Mouse (Mus musculus): ENCODE data around the gene Slc6a19. TPM values are rescaled to one million over a fixed set of nuclear protein-coding genes. Genes with fewer than 3 reads are reported as not detected.

The Slc6a19 gene
- polyA plus RNA-seq, 1 experiment, result 934 TPM

DNA sequence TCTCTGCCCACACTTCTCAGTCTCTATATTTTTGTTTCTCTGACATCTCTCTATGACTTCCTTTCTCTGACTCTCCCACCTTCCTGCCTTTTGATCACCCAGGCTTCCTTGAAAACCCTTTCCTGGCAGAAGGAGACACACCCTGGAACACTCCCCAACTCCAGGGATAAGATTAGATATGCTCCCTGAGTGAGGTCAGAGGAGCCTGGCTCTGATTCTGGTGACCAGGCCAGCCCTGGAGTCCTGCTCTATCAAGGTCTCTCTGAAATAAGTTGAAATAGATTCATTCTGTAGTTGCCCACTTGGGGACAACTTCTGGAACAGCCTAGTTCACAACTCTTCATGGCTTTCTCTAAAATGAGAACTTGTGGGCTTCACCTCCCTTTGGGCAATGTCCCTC, 24.0 kb upstream of the Slc6a19 start:
- H3K27ac ChIP-seq (ENCODE audit: insufficient read depth, low read depth, low read length), result peak overlapping the region; percentile 87
- TF ChIP-seq POLR2A (IDR thresholded peaks at IDR 0.05; ENCODE audit: low read depth, low read length) (no peak), CTCF (IDR thresholded peaks at IDR 0.05; ENCODE audit: extremely low read depth, insufficient read length, insufficient replicate concordance, low read depth, low read length) (no peak)
- no peak overlapping the region for H3K4me3 ChIP-seq (ENCODE audit: low read depth, low read length)
- no peaks in the 10 kb centered on the region for H3K27me3 ChIP-seq (ENCODE audit: control insufficient read depth, insufficient read depth, low read length)
- peaks cover 31% of the 10 kb centered on the region; the same call in 1 of the 2 replicates for H3K4me1 ChIP-seq (ENCODE audit: control insufficient read depth, insufficient read depth, insufficient read length, low read length)
- H3K36me3 ChIP-seq (ENCODE audit: control insufficient read depth, insufficient read depth, low read length), result no peaks in the 10 kb centered on the region

DNA sequence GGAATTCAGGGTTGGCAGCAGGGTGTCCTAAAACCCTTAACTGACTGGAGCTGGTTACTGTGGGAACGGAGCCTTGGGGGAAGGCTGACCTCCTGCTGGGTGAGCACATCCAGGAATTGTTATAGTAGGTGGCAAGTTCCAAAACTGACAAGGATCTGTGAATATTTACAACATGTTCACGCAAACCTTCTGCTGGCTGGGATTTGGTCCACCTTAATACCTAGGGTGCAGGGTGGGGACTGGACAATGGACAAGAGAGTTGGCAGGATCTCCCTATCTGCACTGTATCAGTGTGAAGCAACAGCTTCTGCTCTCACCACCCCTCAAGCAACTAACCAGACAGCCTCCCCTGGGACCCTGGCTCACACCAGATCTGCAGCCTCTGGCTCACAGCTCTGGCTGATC, 23.0 kb upstream of the Slc6a19 start:
- H3K4me1 ChIP-seq (ENCODE audit: control insufficient read depth, insufficient read depth, insufficient read length, low read length), result peaks cover 30% of the 10 kb centered on the region; the same call in 1 of the 2 replicates
- H3K36me3 ChIP-seq (ENCODE audit: control insufficient read depth, insufficient read depth, low read length), result no peaks in the 10 kb centered on the region
- TF ChIP-seq CTCF (IDR thresholded peaks at IDR 0.05; ENCODE audit: extremely low read depth, insufficient read length, insufficient replicate concordance, low read depth, low read length) (no peak), POLR2A (IDR thresholded peaks at IDR 0.05; ENCODE audit: low read depth, low read length) (no peak)
- H3K27ac ChIP-seq (ENCODE audit: insufficient read depth, low read depth, low read length), result 0 out of 2 replicates have a peak overlapping the region, but pooled peaks have one; percentile 87
- no peaks in the 10 kb centered on the region for H3K27me3 ChIP-seq (ENCODE audit: control insufficient read depth, insufficient read depth, low read length)
- WGBS, result 66% methylated on average over 2 of the region's 2 CpGs
- no peak overlapping the region for H3K4me3 ChIP-seq (ENCODE audit: low read depth, low read length)

DNA sequence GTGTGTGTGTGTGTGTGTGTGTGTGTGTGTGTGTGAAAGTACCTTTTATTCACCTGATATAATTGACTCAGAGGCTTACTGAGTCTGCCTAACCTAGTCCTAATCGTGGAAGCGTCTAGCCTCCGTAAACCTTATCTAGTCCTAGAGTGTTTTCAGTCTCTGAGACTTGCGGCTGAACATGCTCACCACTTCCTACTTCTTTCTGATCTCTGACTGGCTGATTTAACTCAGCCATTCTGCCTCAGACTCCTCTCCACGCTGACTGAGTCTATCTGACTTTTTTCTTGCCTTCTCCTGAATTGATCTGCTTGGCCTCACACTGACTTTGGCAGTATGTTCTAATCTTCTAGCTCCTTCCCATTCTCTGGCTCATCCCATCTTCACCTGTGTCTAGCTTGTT, 20.6 kb upstream of the Slc6a19 start:
- peaks cover 20% of the 10 kb centered on the region; the same call in 1 of the 2 replicates for H3K4me1 ChIP-seq (ENCODE audit: control insufficient read depth, insufficient read depth, insufficient read length, low read length)
- no peaks in the 10 kb centered on the region for H3K27me3 ChIP-seq (ENCODE audit: control insufficient read depth, insufficient read depth, low read length)
- H3K4me3 ChIP-seq (ENCODE audit: low read depth, low read length), result no peak overlapping the region
- no peaks in the 10 kb centered on the region for H3K36me3 ChIP-seq (ENCODE audit: control insufficient read depth, insufficient read depth, low read length)
- TF ChIP-seq CTCF (IDR thresholded peaks at IDR 0.05; ENCODE audit: extremely low read depth, insufficient read length, insufficient replicate concordance, low read depth, low read length), result no peak
- no peak for TF ChIP-seq POLR2A (IDR thresholded peaks at IDR 0.05; ENCODE audit: low read depth, low read length)
- 51% methylated on average over 5 of the region's 5 CpGs for WGBS
- peak overlapping the region; percentile 34; the same call in 1 of the 2 replicates for H3K27ac ChIP-seq (ENCODE audit: insufficient read depth, low read depth, low read length)

DNA sequence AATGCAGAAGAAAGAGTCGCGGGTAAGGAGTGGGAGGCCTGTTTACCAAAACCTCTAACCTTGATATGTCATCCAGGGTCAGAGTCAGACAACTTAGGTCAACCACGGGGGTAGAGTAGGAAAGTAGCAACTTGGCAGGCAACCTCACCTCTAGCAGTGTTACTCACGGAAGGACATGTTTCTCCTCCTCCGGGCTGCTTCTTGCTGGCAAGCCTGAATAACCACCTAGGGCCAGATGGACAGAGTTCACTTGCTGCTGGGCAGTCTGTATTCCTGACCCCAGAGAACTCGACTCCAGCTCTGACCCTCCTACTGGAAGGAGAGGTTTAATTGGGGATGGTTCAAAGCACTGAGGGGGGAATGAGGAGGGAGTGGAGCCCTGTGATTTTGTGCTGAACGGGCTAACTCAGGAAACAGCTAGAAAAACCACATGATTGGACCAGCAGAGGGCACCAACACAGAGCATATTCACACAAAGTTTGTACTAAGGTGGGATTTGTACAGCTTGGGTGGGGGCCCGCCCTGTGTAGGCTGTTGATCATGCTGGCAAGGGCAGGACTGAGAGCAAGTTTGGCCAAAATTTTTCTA, 18.5 kb upstream of the Slc6a19 start:
- WGBS, result 27% methylated on average over 8 of the region's 8 CpGs
- Histone ChIP-seq H3K27me3 (ENCODE audit: control insufficient read depth, insufficient read depth, low read length) (no peaks in the 10 kb centered on the region), H3K4me3 (ENCODE audit: low read depth, low read length) (no peak overlapping the region), H3K27ac (ENCODE audit: insufficient read depth, low read depth, low read length) (no peak overlapping the region), H3K36me3 (ENCODE audit: control insufficient read depth, insufficient read depth, low read length) (no peaks in the 10 kb centered on the region), H3K4me1 (ENCODE audit: control insufficient read depth, insufficient read depth, insufficient read length, low read length) (peaks cover 8% of the 10 kb centered on the region; the same call in 1 of the 2 replicates)
- TF ChIP-seq CTCF (IDR thresholded peaks at IDR 0.05; ENCODE audit: extremely low read depth, insufficient read length, insufficient replicate concordance, low read depth, low read length), result peak; percentile 65; the same call in 1 of the 2 replicates
- no peak for TF ChIP-seq POLR2A (IDR thresholded peaks at IDR 0.05; ENCODE audit: low read depth, low read length)

GRCm38 (mm10) chr13:73720241-73720640, 15.6 kb upstream of the Slc6a19 start:
- H3K36me3 ChIP-seq (ENCODE audit: control insufficient read depth, insufficient read depth, low read length), result no peaks in the 10 kb centered on the region
- H3K27ac ChIP-seq (ENCODE audit: insufficient read depth, low read depth, low read length), result no peak overlapping the region
- no peaks in the 10 kb centered on the region for H3K27me3 ChIP-seq (ENCODE audit: control insufficient read depth, insufficient read depth, low read length)
- no peak overlapping the region for H3K4me3 ChIP-seq (ENCODE audit: low read depth, low read length)
- TF ChIP-seq CTCF (IDR thresholded peaks at IDR 0.05; ENCODE audit: extremely low read depth, insufficient read length, insufficient replicate concordance, low read depth, low read length), result no peak
- TF ChIP-seq POLR2A (IDR thresholded peaks at IDR 0.05; ENCODE audit: low read depth, low read length), result no peak
- 82% methylated on average over 4 of the region's 4 CpGs for WGBS
- H3K4me1 ChIP-seq (ENCODE audit: control insufficient read depth, insufficient read depth, insufficient read length, low read length), result no peaks in the 10 kb centered on the region; the same call in 1 of the 2 replicates

DNA sequence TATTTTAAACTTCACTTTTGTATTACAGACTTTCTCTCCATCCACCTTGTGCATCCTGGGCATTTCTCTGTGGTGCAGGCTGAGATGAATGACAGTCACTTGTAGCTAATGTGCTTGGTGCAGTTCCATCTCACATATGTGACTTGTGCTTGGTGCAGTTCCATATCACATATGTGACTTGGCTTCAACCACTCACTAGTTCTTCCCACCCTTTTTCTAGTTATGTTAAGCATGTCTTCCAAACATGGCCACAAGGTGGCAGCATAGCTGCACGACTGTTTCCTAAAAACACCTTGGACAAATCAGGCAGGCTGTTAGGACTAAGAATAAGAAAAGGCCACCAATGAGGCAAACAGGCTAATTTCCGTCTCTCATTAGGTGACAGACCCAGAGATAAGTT, 13.6 kb upstream of the Slc6a19 start:
- WGBS, result 2% methylated on average over 2 of the region's 2 CpGs
- Histone ChIP-seq H3K27ac (ENCODE audit: insufficient read depth, low read depth, low read length) (no peak overlapping the region), H3K4me3 (ENCODE audit: low read depth, low read length) (no peak overlapping the region), H3K36me3 (ENCODE audit: control insufficient read depth, insufficient read depth, low read length) (no peaks in the 10 kb centered on the region), H3K4me1 (ENCODE audit: control insufficient read depth, insufficient read depth, insufficient read length, low read length) (no peaks in the 10 kb centered on the region), H3K27me3 (ENCODE audit: control insufficient read depth, insufficient read depth, low read length) (no peaks in the 10 kb centered on the region)
- TF ChIP-seq POLR2A (IDR thresholded peaks at IDR 0.05; ENCODE audit: low read depth, low read length) (no peak), CTCF (IDR thresholded peaks at IDR 0.05; ENCODE audit: extremely low read depth, insufficient read length, insufficient replicate concordance, low read depth, low read length) (no peak)

DNA sequence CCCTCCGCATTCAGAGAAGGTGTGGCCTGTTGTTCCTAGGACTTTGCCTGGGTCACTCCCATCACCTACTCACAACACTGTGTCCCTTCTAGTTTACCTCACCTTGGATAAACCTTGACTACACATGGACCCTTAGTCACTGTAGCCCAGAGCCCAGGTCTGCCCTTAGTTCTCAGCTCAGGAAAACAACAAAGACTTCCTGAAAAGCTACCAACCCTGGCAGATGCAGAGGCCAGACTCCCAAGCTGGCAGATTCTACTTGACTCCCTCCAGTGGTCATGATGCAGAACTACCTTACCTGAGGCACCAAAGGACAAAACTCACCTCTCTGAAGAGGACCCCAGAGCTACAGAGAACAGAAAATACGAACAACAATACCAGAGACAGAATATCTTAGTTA, 9.4 kb upstream of the Slc6a19 start:
- WGBS, result 31% methylated on average over 2 of the region's 2 CpGs
- Histone ChIP-seq H3K27me3 (ENCODE audit: control insufficient read depth, insufficient read depth, low read length) (no peaks in the 10 kb centered on the region), H3K4me3 (ENCODE audit: low read depth, low read length) (no peak overlapping the region), H3K36me3 (ENCODE audit: control insufficient read depth, insufficient read depth, low read length) (no peaks in the 10 kb centered on the region), H3K4me1 (ENCODE audit: control insufficient read depth, insufficient read depth, insufficient read length, low read length) (peaks cover 28% of the 10 kb centered on the region; the same call in 1 of the 2 replicates), H3K27ac (ENCODE audit: insufficient read depth, low read depth, low read length) (peak overlapping the region; percentile 78)
- TF ChIP-seq POLR2A (IDR thresholded peaks at IDR 0.05; ENCODE audit: low read depth, low read length), result no peak
- TF ChIP-seq CTCF (IDR thresholded peaks at IDR 0.05; ENCODE audit: extremely low read depth, insufficient read length, insufficient replicate concordance, low read depth, low read length), result peak; percentile 61; the same call in 1 of the 2 replicates

All from small intestine, adult 2 months (tissue).